Mouse (Mus musculus) thymus, postnatal 0 days (tissue): ENCODE data around the gene Tdpoz2. TPM values are rescaled to one million over a fixed set of nuclear protein-coding genes. Genes with fewer than 3 reads are reported as not detected.
"Not testable (repeated sequence)": the region's sequence is repeated elsewhere in the genome, so short reads cannot be mapped to it uniquely, and the experiment has no call there.

Experiments
- DNase-seq: peaks from one replicate; pipeline ENCODE4 v3.0.0-alpha.2; 2015; ENCODE audit warnings: low spot score
- polyA plus RNA-seq: library from polyadenylated mRNA; unstranded; fragments of >200 nt; fragmentation: Nextera tagmentation; extraction: Ambion mirVana; gene quantifications from 2 replicates; pipeline ENCODE4 v1.2.1, GENCODE M21; 2015

The Tdpoz2 gene
- polyA plus RNA-seq = 0.10 TPM in 1 of 2 replicates, not detected in the other

DNA sequence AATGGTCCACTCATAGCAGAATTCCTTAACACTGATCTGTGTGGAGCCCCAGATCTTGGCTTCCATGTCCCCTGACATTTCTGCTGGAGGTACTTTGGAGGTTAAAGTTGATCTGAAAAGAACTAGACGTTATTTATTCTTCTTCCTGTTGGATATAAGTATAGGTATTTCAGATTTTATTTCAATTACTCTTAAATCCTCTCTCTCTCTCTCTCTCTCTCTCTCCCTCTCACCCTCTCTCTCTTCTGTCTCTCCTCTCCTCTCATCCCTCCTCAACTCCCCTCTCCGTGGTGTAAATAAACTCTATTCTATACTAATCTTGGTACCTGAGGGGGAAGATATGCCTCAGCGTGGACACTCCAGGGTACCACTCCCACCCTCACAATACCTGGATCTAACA lies at the start of gene Tdpoz2:
TSS of gene Tdpoz2 (minus strand) at position 101 of the 400 bp plus-strand sequence.
- no peak for DNase-seq

GRCm38 (mm10) chr3:93692970-93693369 lies 40.5 kb upstream of the Tdpoz2 start, which contains the start of gene Gm37596:
Gm37596 (minus strand) TSS chr3:93693070.
- DNase-seq = not testable (repeated sequence)

DNA sequence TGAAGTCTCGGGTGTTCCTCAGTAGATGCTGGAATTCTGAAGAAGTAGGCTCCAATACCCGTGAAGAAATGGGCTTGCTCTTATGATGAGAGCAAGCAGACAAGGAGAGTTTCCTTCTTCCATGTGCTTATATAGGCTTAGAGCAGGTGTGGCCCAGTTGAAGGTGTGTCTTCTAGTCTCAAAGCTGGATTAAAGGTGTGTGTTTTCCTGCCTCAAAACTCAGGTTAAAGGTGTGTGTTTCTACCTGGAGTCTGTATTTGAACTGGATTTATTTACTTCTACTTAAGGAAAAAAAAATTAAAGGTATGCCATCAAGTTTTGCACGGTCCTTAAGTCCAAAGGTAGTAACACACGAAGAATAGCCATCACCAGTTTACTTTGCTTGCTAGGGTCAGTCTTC lies 23.7 kb upstream of the Tdpoz2 start, which contains the start of gene Tdpoz1:
TSS of gene Tdpoz1 (minus strand) at position 101 of the 400 bp plus-strand sequence.
- not testable (repeated sequence) for DNase-seq

GRCm38 (mm10) chr3:93670805-93671503 lies 18.5 kb upstream of the Tdpoz2 start:
- not testable (repeated sequence) for DNase-seq

DNA sequence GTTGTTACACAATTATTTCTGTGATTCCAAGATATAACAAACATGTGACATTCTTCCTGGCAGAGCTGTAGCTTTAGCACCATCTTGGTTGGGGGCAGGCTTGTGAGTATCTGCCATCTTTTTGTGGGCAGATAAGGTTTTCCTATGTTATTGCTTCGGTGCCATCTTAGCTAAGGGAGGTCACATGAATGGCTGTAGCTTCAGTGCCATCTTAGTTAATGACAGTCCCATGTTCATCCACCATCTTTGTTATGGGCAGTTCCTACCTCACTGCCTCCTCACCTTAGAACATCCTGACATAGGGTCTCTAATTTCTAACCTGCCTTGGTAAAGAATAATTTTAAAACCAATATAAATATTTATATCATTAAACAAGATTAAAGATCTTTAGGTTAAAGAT lies 1.8 kb upstream of the Tdpoz2 start:
- no peak for DNase-seq

GRCm38 (mm10) chr3:93630917-93631714 lies 21.4 kb downstream of the Tdpoz2 start:
- not testable (repeated sequence) for DNase-seq

DNA sequence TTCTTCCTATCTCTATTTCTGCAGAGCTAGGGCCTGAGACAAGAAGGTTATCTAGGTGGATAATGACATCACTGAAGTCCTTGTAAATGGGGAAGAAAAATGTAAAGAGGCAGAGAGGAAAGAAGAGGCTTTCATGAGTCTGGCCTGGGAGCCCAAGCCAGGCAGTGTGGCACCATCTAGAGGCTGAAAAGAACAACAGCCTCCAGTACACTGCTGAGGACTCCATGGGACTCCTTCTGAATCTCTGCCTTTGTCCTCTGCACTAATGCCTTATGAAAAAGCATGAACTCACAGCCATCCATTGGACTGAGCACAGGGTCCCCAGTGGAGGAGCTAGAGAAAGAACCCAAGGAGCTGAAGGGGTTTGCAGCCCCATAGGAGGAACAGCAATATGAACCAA lies 43.5 kb downstream of the Tdpoz2 start:
- peak; percentile 25 for DNase-seq

DNA sequence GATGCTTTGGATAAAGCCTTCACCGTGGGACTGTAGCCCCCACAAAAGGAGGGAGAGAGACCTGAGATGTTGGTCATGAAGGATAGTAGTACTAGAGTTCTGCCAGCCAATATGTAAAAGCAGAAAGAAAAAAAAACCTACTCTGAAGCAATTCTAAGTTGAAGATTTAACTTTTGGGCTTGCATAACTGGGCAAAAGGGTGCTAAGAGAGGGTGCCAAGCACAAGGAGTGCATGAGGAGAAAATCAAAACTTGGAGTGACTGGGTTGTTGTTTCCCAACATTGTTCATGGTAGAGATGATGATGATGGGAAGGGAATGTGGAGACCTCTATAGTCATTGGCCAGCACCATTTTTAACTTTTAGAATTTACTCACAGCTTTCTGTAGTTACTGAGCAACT lies 50.6 kb downstream of the Tdpoz2 start:
- DNase-seq = no peak

Other genes starting within 250 kb of the Tdpoz2 start
- gene Tchh, start 210.4 kb downstream of the Tdpoz2 start, polyA plus RNA-seq = 0.98 and 1.0 TPM in 2 replicates
- 0.08 TPM in 1 of 2 replicates, not detected in the other for gene Tchhl1, start 183.9 kb downstream of the Tdpoz2 start, polyA plus RNA-seq
- 1,245 and 1,274 TPM in 2 replicates for gene S100a11, start 132.2 kb downstream of the Tdpoz2 start, polyA plus RNA-seq
- gene S100a10, start 97.6 kb downstream of the Tdpoz2 start, polyA plus RNA-seq = 485 and 530 TPM in 2 replicates
- gene Tdpoz1, start 23.6 kb upstream of the Tdpoz2 start, polyA plus RNA-seq = not detected in 2 replicates
- gene Gm37596, start 40.4 kb upstream of the Tdpoz2 start, polyA plus RNA-seq = not detected in 2 replicates
- not detected in 2 replicates for gene Gm5773, start 120.3 kb upstream of the Tdpoz2 start, polyA plus RNA-seq
- gene Tdpoz4, start 143.7 kb upstream of the Tdpoz2 start, polyA plus RNA-seq = not detected in 2 replicates
- gene Tdpoz3, start 173.3 kb upstream of the Tdpoz2 start, polyA plus RNA-seq = not detected in 2 replicates